Mouse (Mus musculus): ENCODE measurements around the gene Cxcl10.

Cxcl10 gene

DNA sequence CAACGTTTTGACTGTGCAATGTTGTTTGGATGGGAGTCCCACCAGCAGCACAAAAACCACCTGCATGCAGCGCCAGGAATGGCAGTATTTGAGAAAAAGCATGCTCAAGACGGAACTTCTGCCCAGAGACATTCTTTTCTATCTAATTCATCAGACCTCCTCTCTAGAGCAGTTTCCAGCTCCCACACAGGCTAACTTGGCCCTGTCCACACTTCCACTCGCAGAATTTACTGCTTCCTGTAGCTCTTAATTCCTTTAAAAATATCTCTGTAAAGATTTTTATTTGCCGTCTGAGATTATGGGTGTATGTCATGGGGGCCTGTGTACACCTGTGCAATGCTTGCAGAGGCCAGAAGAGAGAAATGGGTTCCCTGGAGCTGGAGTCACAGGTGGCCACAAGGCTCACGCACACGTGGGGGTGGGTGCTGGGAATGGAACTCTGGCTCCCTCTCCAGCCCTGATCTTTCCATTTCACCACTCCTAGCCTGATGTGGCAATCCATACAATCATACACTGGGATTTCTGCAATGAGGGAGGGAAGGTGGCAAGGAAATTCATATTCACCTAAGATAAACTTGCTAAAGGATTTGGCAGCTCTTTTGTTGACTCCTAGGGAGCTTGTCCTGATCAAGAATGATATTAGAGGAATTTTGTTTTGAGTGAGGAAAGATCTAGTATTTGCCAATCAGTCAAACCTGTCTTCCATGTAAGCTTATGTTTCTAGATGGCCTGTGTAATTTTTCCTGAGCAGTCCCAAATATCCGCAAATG, 26.9 kb downstream of the Cxcl10 start:
- DNase-seq (ENCODE audit: low spot score) = no peak

DNA sequence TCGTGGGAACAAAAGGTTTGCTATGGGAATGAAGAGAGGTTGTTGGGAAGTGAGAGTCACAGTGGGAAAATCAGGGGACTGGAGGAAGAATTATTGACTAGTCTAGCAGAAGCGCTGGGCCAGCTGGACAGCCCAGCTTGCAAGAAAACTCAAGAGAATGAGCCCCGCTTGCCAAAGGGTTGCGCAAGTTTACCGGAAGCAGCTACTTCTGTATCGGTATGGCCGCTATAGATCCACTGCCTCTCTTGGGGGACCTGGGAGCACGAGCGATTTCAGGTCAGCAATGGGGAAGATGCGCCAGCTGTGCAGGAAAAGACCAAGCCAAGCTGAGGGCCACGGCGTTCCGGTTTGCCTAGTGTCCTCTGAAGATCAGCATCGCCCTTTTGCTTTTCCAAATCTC, 30.1 kb downstream of the Cxcl10 start:
- no peak for DNase-seq (ENCODE audit: low spot score)

DNA sequence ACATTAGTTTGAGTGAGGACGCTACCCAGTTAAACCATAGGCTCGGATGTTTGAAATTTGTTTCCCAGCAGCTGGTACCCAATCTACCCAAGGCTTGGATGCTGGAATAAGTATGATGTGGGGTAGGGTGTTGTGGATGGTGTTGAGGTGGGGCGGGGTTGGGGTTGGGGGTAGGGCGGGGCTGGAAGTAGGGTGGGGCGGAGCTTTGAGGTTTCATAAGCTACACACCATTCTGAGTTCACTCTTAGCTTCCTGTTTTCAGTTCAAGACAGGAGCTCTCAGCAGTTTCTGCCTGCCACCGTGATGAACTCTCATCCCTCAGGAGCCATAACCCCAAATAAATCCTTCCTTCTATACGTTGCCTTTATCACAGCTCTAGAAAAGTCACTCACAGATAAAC, 30.6 kb downstream of the Cxcl10 start:
- no peak for DNase-seq (ENCODE audit: low spot score)

DNA sequence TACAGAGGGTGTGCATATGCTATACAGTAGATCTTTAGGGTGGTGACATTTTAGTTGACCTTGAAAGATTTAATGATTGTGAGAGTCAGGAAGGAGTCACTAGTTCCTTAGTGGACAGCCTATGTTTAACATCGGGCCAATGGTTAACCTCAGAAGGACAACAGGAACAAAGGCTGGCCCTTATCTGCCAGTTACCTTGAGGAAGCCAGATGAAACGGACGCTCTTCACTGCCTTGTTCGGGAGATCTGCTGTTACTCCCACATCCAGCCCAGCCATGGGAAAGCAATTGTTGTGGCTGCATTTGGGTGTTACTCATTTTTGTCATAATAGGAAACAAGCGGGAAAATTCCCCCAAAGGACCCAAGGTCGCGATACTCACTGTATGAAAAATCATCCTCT, 34.9 kb downstream of the Cxcl10 start:
- DNase-seq (ENCODE audit: low spot score) = no peak

DNA sequence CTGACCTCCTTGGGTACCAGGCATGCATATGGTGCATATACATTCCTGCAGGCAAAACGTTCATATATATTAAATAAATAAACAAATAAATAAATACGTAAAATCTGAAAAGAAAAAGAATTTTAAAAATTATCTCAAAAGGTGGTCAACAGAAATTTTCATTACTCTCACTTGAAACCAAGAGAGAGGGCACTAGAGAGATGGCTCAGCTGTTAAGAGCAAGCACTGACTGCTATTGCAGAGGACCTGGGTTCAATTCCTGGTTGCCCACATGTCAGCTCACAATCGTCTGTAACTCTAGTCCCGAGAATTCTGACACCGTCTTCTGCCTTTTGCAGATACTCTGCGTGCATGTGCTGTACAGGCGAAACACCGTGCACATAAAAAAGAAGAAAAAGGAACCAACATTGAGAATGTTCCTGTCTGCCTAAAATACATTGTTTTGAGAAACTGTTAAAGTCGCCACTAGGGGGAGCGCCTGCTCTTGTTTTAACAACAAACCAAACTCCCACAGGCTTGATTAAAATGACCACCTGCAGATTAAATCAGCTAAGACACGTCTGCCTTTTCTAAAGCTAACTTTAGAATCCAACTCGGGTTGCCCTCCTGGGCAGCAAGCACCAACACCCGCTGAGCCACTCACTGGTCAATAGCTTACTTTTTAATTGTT, 36.5 kb downstream of the Cxcl10 start:
- DNase-seq (ENCODE audit: low spot score) = peak; percentile 94

DNA sequence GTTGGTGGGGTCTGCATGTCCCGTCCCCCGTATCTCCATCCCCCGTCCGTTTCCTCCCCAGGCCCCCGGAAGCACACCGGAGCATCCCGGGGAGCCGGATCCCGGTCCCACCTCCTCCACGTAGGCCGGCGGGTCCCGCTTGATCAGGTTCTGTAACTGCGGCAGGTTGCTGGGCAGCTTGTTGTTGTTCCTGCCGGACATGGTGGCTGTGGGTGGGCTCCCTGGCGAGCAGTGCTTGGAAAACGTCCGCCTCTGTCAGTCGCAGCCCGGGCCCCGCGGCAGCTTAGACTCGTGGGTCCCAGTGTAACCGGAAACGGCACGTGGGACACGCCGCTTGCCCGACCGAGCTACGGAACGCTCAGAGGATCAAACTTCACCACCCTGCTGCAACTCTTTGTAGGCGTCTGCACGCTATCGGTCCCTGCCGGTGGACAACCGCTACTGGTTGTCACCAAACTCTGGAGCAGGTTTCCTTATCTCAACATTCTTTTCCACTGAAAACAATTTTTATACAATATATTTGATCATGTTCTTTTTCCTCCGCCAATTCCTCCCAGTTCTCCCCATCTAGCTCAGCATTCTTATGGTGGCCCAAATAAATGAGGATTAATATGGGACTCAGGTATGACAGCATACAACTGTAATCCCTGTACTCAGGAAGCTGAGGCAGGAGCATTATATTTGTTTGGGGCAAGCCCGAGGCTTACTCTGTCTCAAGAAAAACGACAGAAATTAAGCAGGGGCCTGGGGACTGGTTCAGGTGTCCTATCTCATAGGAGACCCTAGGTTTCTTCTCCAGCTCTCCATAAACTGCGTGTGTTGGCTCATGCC, 38.8 kb downstream of the Cxcl10 start, which contains the start of gene Sdad1:
TSS of gene Sdad1 (minus strand) at position 799 of the 831 bp plus-strand sequence.
- peak; percentile 92 for DNase-seq (ENCODE audit: low spot score)

DNA sequence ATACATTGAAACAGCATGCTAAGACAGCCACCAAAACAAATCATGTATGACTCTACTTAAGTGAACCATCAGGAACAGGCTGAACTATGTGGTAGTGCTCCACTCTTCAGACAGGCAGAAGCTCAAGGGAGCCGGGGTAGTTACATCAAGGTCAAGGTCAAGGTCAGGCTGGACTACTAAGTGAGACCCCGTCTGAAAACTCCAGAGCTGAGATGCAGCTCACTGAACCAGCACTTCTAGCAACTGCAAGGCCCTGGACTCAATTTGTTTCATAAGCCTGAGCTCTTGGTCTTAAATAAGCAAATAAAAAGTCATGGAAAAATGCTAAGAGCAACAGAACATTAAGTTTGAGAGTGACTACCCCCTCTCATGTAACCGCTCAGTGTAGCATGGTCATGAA, 44.4 kb downstream of the Cxcl10 start:
- DNase-seq (ENCODE audit: low spot score) = no peak

DNA sequence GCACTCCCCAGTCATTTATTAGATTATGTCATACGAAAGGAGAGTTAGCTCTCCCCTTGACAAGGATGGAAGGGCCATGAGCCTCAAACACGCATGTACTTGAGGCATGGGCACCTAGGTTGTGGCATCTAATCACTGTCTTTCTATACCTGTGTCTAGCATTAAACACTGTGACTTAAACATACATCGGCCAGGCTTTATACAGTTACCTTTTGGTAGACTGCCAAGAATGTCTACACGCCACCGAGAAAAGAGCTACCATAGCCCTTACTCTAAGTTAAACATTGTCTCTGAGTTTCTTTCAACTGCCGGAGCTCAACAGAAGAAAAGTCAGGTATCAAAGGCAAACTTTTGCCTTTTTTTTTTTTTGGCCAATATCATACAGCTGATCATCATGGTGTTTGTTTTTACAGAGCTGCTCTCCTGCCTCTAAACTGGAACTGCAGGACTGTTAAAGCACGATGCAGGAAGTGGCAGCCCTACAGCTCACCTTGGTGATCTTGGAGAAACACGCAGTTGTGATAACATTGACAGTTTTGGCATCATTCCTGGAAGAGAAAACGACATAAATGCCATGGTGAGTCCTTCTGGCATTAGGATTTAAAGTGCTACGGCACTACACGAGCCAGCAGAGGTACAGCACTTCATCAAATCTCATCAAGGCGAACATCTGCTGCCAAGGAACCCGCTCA, 46.4 kb downstream of the Cxcl10 start:
- DNase-seq (ENCODE audit: low spot score) = no peak

Data from testis, postnatal 10 days (tissue).